Mouse (Mus musculus) kidney, adult 2 months (tissue): ENCODE measurements around the gene Arid3b.

Experiments
- CTCF ChIP-seq: fragments of 200-500 bp; conservative IDR thresholded peaks from 2 replicates; pipeline ENCODE4 v1.5.1; 2011; ENCODE audit warnings: low read depth, mild to moderate bottlenecking, control low read depth, low read length, moderate library complexity, mixed read lengths; ENCODE audit not compliant: insufficient read depth, insufficient read length
- POLR2A ChIP-seq: fragments of 200-500 bp; IDR thresholded peaks from one replicate; pipeline ENCODE4 v1.6.1; 2011; ENCODE audit warnings: low read depth, low read length, control low read depth

DNA sequence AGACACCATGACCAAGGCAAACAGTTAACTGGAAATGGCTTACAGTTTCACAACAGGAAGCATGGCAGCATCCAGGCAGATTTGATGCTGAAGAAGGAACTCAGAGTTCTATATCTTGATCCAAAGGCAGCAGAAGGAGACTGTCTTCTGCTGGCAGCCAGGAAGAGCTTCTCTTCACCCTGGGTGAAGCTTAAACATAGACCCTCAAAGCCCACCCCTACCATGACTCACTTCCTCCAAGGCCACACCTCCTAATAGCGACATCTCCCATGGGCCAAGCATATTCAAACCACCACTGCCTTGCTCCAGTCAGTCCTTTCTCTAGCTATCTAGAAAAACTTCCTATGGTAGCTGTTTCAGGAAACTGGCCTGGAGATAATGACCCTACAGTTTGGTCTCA lies 89.5 kb downstream of the Arid3b start:
- TF ChIP-seq CTCF (no peak), POLR2A (no peak)
